Mouse (Mus musculus) thymus, postnatal 25 days (tissue): Measurements from ENCODE around the gene Gm43302.
"Not testable (repeated sequence)": the region's sequence is repeated elsewhere in the genome, so short reads cannot be mapped to it uniquely, and the experiment has no call there.

Experiments used
- DNase-seq: peaks from one replicate; pipeline ENCODE4 v3.0.0; 2022

The Gm43302 gene

DNA sequence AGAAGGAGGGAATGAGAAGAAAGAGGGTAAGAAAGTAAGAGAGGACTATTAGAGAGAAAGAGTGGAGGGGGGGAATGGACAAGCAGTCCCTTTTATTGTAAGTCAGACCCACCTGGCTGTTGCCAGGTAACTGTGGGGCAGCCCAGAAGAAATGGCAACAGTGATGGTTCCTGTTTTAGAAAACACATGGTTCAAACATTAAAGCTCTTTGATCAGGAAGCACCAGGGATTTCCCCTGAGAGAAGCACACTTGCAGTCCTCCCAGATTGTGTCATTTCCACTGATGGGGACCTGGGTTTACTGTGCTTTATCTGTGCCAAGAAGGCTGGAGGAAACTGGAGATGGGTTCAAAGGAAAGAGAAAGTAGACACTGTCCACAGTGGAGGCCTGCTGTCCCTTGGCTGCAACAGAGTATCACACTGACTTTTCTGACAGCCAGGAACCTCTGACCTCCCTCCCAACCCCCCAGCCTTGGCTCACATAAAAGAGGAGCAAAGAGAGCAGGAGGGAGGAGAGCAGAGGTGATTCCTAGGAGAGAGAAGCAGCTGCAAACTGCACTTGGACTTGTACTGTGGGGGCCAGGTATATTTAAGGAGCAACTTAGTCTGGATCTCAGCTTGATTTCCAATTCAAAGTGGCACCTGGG is 95.5 kb downstream of the Gm43302 start:
- DNase-seq: not testable (repeated sequence)

DNA sequence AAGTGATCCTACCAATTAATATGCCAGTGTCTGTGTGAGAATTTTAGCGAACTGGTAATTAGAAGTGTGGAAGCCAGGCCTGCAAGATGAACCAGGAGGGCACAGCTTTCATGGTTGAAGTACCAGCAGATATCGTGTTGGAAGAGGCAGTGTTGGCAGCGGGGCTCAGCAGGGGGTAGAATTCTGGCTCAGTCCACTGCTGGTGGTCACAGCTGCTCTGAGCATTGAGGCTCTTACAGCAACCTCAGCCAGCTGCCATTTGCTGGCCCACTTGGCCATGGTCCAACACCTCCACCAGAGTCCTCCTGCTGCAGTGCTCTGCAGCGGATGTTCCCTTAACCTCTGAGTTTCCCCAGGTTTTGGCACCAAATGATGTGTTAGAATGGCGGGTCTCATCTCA is 97.2 kb downstream of the Gm43302 start:
- not testable (repeated sequence) for DNase-seq

DNA sequence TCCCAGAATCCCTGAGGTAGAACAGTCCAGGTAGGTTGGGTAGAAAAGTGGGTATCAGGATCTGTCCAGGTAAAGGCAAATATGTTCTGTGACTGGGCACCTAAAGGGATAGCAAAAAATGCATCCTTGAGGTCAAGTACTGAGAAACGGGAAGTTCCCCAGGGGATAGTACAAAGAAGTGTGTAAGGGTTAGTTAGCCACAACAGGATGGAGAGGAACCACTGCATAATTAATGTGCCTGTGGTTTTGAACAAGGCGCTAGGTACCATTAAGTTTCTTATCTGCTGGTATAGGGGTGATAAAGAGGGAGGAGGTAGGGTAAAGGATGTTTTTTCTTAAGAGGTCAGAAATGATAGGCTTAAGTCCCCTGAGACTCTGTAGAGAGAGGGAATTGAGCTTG is 101.0 kb downstream of the Gm43302 start:
- DNase-seq: not testable (repeated sequence)

DNA sequence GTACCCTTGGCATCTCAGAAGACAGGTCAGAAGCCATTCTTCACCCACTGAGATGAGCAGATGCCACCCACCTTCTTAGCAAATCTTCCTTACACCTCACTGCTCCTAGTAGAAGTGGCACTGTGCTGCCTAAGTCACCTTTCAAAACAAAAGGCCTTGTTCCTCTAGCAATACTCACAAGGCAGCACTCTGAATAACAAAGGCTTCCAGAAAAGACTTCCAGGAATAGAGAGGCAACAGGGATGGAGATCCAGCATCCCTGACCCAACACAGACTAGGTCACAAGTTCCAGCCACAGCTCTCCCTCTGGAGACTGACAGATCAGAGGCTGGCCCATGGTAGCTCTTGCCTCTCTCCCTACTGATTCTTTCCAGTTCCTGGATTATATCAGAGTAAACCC is 112.0 kb downstream of the Gm43302 start:
- no peak for DNase-seq
